ENCODE assay signal across 8 mouse cellular contexts in the genomic region with DNA sequence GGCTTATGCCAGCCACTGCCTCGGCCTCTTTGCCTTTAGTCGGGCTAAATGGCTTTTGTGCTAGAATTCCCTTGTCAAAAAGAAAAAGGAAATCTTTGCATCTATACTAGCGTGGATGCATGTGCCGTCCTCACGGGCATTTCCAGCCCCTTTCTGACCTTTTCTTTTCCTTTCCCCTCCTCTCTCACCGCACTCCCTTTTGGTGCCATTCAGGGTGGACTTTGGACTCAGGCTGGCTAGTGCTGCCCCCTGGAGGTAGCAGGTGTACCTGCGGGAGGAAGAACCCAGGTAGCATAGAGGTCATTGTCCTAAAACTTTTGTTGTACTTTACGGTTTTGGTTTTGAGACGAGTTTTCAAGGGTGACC. TPM values are rescaled to one million over a fixed set of nuclear protein-coding genes. Genes with fewer than 3 reads are reported as not detected.
A peak's percentile ranks its signal among the peaks of the same experiment; 100 is the strongest.
DNase-seq lines count a peak whose midpoint lies in the region; ATAC-seq and TF ChIP-seq lines count a peak whose summit lies in the region.

No protein-coding gene starts in this region.

- H3K4me2 ChIP-seq in heart, postnatal 0 days (ENCODE audit: low read depth, low read length), result peak overlapping the region; percentile 88

- ATAC-seq in heart, postnatal 0 days (ENCODE audit: insufficient read depth, low read depth), result peak; percentile 77
- ATAC-seq in neutrophil, adult 5-6 weeks (ENCODE audit: extremely low read depth, insufficient number of reproducible peaks, low FRiP score, poor library complexity, severe bottlenecking), result peak; percentile 68

- no peaks in the 10 kb centered on the region for H3K9me3 ChIP-seq in forebrain, embryonic 10.5 days
- H3K9me3 ChIP-seq in heart, postnatal 0 days (replicated peaks; ENCODE audit: control insufficient read depth, low read length), result no peaks in the 10 kb centered on the region

- H3K27me3 ChIP-seq in forebrain, embryonic 10.5 days (ENCODE audit: poor library complexity, severe bottlenecking), result peaks cover 16% of the 10 kb centered on the region
- H3K27me3 ChIP-seq in heart, postnatal 0 days (ENCODE audit: control insufficient read depth, insufficient read depth, low read length), result no peaks in the 10 kb centered on the region

- peak overlapping the region; percentile 59 for H3K9ac ChIP-seq in heart, postnatal 0 days (replicated peaks; ENCODE audit: low read depth, low read length)

- H3K27ac ChIP-seq in forebrain, embryonic 10.5 days, result peak overlapping the region; percentile 79
- peak overlapping the region; percentile 99 for H3K27ac ChIP-seq in heart, postnatal 0 days (ENCODE audit: low read depth)

- TF ChIP-seq EP300 in heart, postnatal 0 days (IDR thresholded peaks at IDR 0.05; ENCODE audit: low read depth), result no peak

- no peaks in the 10 kb centered on the region for H3K36me3 ChIP-seq in forebrain, embryonic 10.5 days (replicated peaks)
- H3K36me3 ChIP-seq in heart, postnatal 0 days (replicated peaks; ENCODE audit: control insufficient read depth, insufficient read depth, low read length), result no peaks in the 10 kb centered on the region

- peaks cover 28% of the 10 kb centered on the region for H3K4me1 ChIP-seq in forebrain, embryonic 10.5 days
- H3K4me1 ChIP-seq in heart, postnatal 0 days (ENCODE audit: control insufficient read depth, insufficient read depth), result no peaks in the 10 kb centered on the region
- H3K4me1 ChIP-seq in lung, adult 2 months (ENCODE audit: control insufficient read depth, insufficient read depth, low read length), result peaks cover 2% of the 10 kb centered on the region; the same call in 1 of the 2 replicates

- peak; percentile 71 to 77 for DNase-seq in CD8-positive naive resting alpha-beta T cell, adult 2 months (ENCODE audit: low read depth in 2 of 2, low spot score in 2 of 2)
- DNase-seq in c-Kit-positive CD71-positive TER-119-negative erythroid progenitor cells, embryonic 14.5 days (ENCODE audit: low read depth), result peak; percentile 74
- DNase-seq in forebrain, embryonic 10.5 days (ENCODE audit: extremely low spot score, low spot score), result peak; percentile 76
- DNase-seq in heart, postnatal 0 days (ENCODE audit: low spot score), result peak; percentile 84
- peak; percentile 89 to 93 for DNase-seq in kidney, postnatal 36 days
- DNase-seq in lung, adult 2 months, result no peak
- DNase-seq in testis, postnatal 14 days (ENCODE audit: low spot score), result peak; percentile 74

- WGBS in forebrain, embryonic 10.5 days, result 4% methylated on average over 9 of the region's 9 CpGs
- WGBS in heart, postnatal 0 days, result 2% methylated on average over 9 of the region's 9 CpGs
- WGBS in lung, adult 2 months, result 1% methylated on average over 9 of the region's 9 CpGs

- TF ChIP-seq POLR2A in lung, adult 2 months (IDR thresholded peaks at IDR 0.05; ENCODE audit: borderline replicate concordance, extremely low read depth, low read depth, low read length), result no peak

- peak overlapping the region; percentile 59 for H3K4me3 ChIP-seq in forebrain, embryonic 10.5 days
- H3K4me3 ChIP-seq in heart, postnatal 0 days (ENCODE audit: low read depth, low read length), result peak overlapping the region; percentile 45
- H3K4me3 ChIP-seq in lung, adult 2 months (replicated peaks; ENCODE audit: extremely low read depth, low read depth, low read length), result peak overlapping the region; percentile 74

- peak; percentile 97 for TF ChIP-seq CTCF in heart, postnatal 0 days (IDR thresholded peaks at IDR 0.05; ENCODE audit: low read depth)
- TF ChIP-seq CTCF in lung, adult 2 months (IDR thresholded peaks at IDR 0.05; ENCODE audit: insufficient read depth, low read length), result peak; percentile 93

RNA-seq across cellular contexts. Expression of a gene that starts 21.5 kb away (rescaled TPM):
- polyA plus RNA-seq in forebrain, embryonic 10.5 days (2016; fragmentation: Nextera tagmentation; extraction: Ambion mirVana), result 10.7 and 12.0 TPM in 2 replicates
- total RNA-seq in heart, postnatal 0 days (2014; rRNA removed; ENCODE audit: low replicate concordance), result 2.3 and 5.9 TPM in 2 replicates
- polyA plus RNA-seq in heart, postnatal 0 days (2015; fragmentation: Nextera tagmentation; extraction: Ambion mirVana), result 4.3 and 4.9 TPM in 2 replicates
- polyA plus RNA-seq in lung, adult 2 months (2012; rRNA removed), result 27.1 and 30.4 TPM in 2 replicates
- total RNA-seq in neutrophil, adult 5-6 weeks (2017), result 40.5 and 54.9 TPM in 2 replicates

RNA-seq across cellular contexts. Expression of a gene that starts 46.0 kb away (rescaled TPM):
- polyA plus RNA-seq in forebrain, embryonic 10.5 days (2016; fragmentation: Nextera tagmentation; extraction: Ambion mirVana), result 23.2 and 30.1 TPM in 2 replicates
- total RNA-seq in heart, postnatal 0 days (2014; rRNA removed; ENCODE audit: low replicate concordance), result 48.3 and 61.5 TPM in 2 replicates
- polyA plus RNA-seq in heart, postnatal 0 days (2015; fragmentation: Nextera tagmentation; extraction: Ambion mirVana), result 47.1 and 57.5 TPM in 2 replicates
- 36.2 and 45.7 TPM in 2 replicates for polyA plus RNA-seq in lung, adult 2 months (2012; rRNA removed)
- 0.12 TPM in 1 of 2 replicates, not detected in the other for total RNA-seq in neutrophil, adult 5-6 weeks (2017)

RNA-seq across cellular contexts. Expression of a gene that starts 58.6 kb away (rescaled TPM):
- polyA plus RNA-seq in forebrain, embryonic 10.5 days (2016; fragmentation: Nextera tagmentation; extraction: Ambion mirVana), result 0.86 and 1.0 TPM in 2 replicates
- total RNA-seq in heart, postnatal 0 days (2014; rRNA removed; ENCODE audit: low replicate concordance), result 0.89 and 6.1 TPM in 2 replicates
- 6.8 and 7.3 TPM in 2 replicates for polyA plus RNA-seq in heart, postnatal 0 days (2015; fragmentation: Nextera tagmentation; extraction: Ambion mirVana)
- 5.1 and 5.3 TPM in 2 replicates for polyA plus RNA-seq in lung, adult 2 months (2012; rRNA removed)
- not detected in 2 replicates for total RNA-seq in neutrophil, adult 5-6 weeks (2017)
